Mouse (Mus musculus) testis, adult 2 months (tissue): ENCODE measurements around the gene Arl13a. TPM values are rescaled to one million over a fixed set of nuclear protein-coding genes. Genes with fewer than 3 reads are reported as not detected.
"Not testable (repeated sequence)": the region's sequence is repeated elsewhere in the genome, so short reads cannot be mapped to it uniquely, and the experiment has no call there.

Experiments used
- H3K27ac ChIP-seq: fragments of 200-500 bp; 2 replicates; pipeline ENCODE4 v1.5.1; 2012; ENCODE audit warnings: low read depth, low read length; ENCODE audit not compliant: control insufficient read depth, insufficient read depth
- H3K27me3 ChIP-seq: fragments of 200-500 bp; 2 replicates; pipeline ENCODE4 v1.6.1; 2012; ENCODE audit warnings: mild to moderate bottlenecking, low read length, moderate library complexity; ENCODE audit not compliant: control insufficient read depth, insufficient read depth
- H3K36me3 ChIP-seq: fragments of 200-500 bp; 2 replicates; pipeline ENCODE4 v1.6.1; 2012; ENCODE audit warnings: mild to moderate bottlenecking, low read length; ENCODE audit not compliant: control insufficient read depth, insufficient read depth
- H3K4me1 ChIP-seq: fragments of 200-500 bp; 2 replicates; pipeline ENCODE4 v1.6.1; 2012; ENCODE audit warnings: low read length; ENCODE audit not compliant: control insufficient read depth, insufficient read depth
- H3K4me3 ChIP-seq: fragments of 200-500 bp; 2 replicates; pipeline ENCODE4 v1.5.1; 2012; ENCODE audit warnings: low read depth, mild to moderate bottlenecking, low read length, moderate library complexity, mixed read lengths; ENCODE audit not compliant: control insufficient read depth
- CTCF ChIP-seq: fragments of 200-500 bp; IDR thresholded peaks from 2 replicates; pipeline ENCODE4 v1.5.1; 2012; ENCODE audit warnings: low read depth, mild to moderate bottlenecking, inconsistent platforms, low read length, moderate library complexity; ENCODE audit not compliant: control insufficient read depth, insufficient read depth, insufficient replicate concordance
- POLR2A ChIP-seq: fragments of 200-500 bp; IDR thresholded peaks from 2 replicates; pipeline ENCODE4 v1.6.1; 2012; ENCODE audit warnings: low read depth, mild to moderate bottlenecking, inconsistent platforms, low read length, moderate library complexity; ENCODE audit not compliant: control insufficient read depth
- polyA plus RNA-seq: library from polyadenylated mRNA; depleted of rRNA; stranded (reverse); fragments of >200 nt; gene quantifications from 2 replicates; pipeline ENCODE4 v1.2.3, GENCODE M21; 2012; rRNA removed

Arl13a gene
- 10.8 and 14.0 TPM in 2 replicates for polyA plus RNA-seq

DNA sequence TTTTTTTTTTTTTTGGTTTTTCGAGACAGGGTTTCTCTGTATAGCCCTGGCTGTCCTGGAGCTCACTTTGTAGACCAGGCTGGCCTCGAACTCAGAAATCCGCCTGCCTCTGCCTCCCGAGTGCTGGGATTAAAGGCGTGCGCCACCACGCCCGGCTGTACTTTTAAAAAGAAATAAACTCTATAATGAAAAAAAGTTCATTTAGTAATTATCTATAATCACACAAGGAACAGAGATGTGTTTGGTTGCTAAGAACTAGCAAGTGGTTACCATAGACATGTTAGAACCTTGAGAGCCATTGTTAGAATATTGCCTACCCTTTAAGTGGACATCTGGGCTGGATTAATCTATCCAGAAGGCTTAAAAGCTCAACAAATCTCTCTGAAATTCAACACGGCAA, at the start of gene Arl13a:
Gene Arl13a, plus strand, starts transcription at position 301 of the 400 bp plus-strand sequence.
- peak within 1 kb of the TSS; percentile 13; the same call in 1 of the 2 replicates for H3K27ac ChIP-seq
- not testable (repeated sequence) for H3K4me1 ChIP-seq, H3K27me3 ChIP-seq, H3K4me3 ChIP-seq, H3K36me3 ChIP-seq

DNA sequence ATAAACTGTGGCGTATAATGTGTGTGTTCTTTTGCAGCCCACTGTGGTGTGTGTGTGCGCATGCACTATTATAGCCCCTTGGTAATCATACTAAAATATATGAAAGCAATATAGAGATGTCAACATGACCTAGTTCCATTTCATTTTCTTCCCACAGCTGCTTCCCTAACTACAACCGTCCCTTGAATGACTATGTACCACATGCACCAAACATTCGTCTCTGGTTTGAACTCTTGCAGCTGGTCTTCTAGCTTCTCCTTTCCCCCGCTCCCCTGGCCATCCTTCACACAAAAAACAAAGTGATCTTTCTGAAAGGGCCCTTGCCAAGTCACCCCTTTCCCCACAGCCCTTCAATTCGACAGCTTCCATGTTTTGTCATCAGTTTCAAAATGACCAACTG, 47.3 kb upstream of the Arl13a start:
- H3K36me3 ChIP-seq, result no peaks in the 10 kb centered on the region
- no peak for TF ChIP-seq CTCF
- TF ChIP-seq POLR2A, result no peak
- H3K27me3 ChIP-seq, result no peaks in the 10 kb centered on the region
- no peaks in the 10 kb centered on the region for H3K4me1 ChIP-seq
- no peak overlapping the region for H3K27ac ChIP-seq
- no peak overlapping the region for H3K4me3 ChIP-seq

DNA sequence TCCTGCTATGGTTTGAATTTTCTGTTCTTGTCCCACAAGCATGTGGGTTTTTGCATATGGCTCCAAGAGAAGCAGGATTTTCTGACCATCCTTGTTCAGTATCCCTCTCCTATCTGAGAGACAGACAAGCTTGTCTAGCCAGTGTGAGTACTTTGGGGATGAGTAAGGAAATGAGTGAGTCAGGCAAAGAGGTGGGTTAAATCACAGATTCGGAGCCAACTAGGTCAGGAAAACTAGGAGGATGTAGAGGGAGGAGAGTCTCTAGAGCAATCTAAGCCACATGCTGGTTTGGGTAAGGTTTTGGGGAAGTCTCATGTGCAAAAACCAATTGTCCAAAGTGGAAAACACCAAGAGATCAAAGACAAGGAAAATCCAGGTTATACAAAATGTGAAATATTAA, 45.8 kb upstream of the Arl13a start:
- Histone ChIP-seq H3K4me3 (no peak overlapping the region), H3K27me3 (no peaks in the 10 kb centered on the region), H3K4me1 (no peaks in the 10 kb centered on the region), H3K36me3 (no peaks in the 10 kb centered on the region), H3K27ac (no peak overlapping the region)
- TF ChIP-seq CTCF, result no peak
- TF ChIP-seq POLR2A, result no peak

GRCm38 (mm10) chrX:134141986-134142385, 45.3 kb upstream of the Arl13a start:
- Histone ChIP-seq H3K27me3 (no peaks in the 10 kb centered on the region), H3K4me3 (no peak overlapping the region), H3K4me1 (no peaks in the 10 kb centered on the region), H3K27ac (no peak overlapping the region), H3K36me3 (no peaks in the 10 kb centered on the region)
- no peak for TF ChIP-seq POLR2A
- no peak for TF ChIP-seq CTCF

DNA sequence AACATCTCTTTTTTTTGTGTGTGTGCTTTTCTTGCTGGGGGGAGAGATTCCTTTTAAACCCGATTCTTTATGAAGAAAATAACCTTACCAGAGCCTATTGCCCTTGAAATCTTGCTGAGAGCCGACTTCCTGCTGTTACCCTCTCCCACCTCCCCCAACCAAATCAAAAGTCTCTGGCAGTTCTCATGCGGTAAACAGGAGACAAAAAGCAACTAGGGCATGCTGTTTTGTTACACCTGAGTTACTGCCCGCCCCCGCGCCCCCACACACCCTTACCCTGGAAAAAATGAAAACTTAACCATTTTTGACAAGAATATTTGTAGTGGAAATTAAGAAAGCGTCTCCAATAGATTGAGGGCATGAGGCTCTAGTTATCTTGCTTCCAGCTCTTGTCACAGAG, 29.1 kb upstream of the Arl13a start:
- no peaks in the 10 kb centered on the region for H3K36me3 ChIP-seq
- H3K4me1 ChIP-seq, result peaks cover 3% of the 10 kb centered on the region; the same call in 1 of the 2 replicates
- no peak overlapping the region for H3K27ac ChIP-seq
- H3K4me3 ChIP-seq, result no peak overlapping the region
- H3K27me3 ChIP-seq, result no peaks in the 10 kb centered on the region
- no peak for TF ChIP-seq CTCF
- TF ChIP-seq POLR2A, result no peak

DNA sequence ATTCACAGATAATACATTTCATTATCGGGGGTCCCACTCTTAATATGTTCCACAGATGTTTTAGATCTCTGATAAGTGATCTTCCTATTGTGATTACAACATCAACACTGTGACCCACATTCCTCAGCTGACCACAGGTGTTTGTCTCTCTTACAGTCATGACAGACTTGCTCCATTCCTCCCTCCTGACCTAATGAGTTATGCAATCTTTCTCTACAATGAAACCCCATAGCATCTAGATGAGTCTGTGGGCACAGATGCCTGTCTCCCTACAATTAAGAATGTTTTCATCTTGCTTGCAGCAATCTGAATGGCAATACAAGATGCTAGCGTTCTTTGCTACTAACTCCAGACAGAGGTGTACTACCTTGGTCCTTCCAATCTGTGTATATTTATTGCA, 26.9 kb upstream of the Arl13a start:
- H3K36me3 ChIP-seq, result no peaks in the 10 kb centered on the region
- H3K27me3 ChIP-seq, result no peaks in the 10 kb centered on the region
- H3K4me3 ChIP-seq, result no peak overlapping the region
- no peak overlapping the region for H3K27ac ChIP-seq
- peaks cover 3% of the 10 kb centered on the region; the same call in 1 of the 2 replicates for H3K4me1 ChIP-seq
- TF ChIP-seq POLR2A (no peak), CTCF (no peak)

GRCm38 (mm10) chrX:134162043-134162720, 25.1 kb upstream of the Arl13a start, which contains the start of gene Xkrx:
TSS of gene Xkrx (minus strand) at chrX:134162076.
- Histone ChIP-seq H3K27me3 (no peaks in the 10 kb centered on the region), H3K4me1 (peaks cover 3% of the 10 kb centered on the region; the same call in 1 of the 2 replicates), H3K36me3 (no peaks in the 10 kb centered on the region), H3K4me3 (peak within 1 kb of the TSS; percentile 5), H3K27ac (no peak within 1 kb of the TSS)
- TF ChIP-seq CTCF (no peak), POLR2A (no peak)
